Mouse (Mus musculus): ENCODE measurements at regions not wholly inside any gene's neighbourhood (a gene's known extent, or its start where the extent isn't known, plus 50 kb on each side); places are given as distances from the start of the nearest gene placed in this dataset.
A peak's percentile ranks its signal among the peaks of the same experiment; 100 is the strongest.

- H3K27me3 ChIP-seq (ENCODE audit: control insufficient read depth, insufficient read depth, low read length), result no peaks in the 10 kb centered on the region
- TF ChIP-seq CTCF (IDR thresholded peaks at IDR 0.05; ENCODE audit: borderline replicate concordance, insufficient read depth, low read depth, low read length), result no peak
- TF ChIP-seq POLR2A (IDR thresholded peaks at IDR 0.05; ENCODE audit: borderline replicate concordance, insufficient read depth, low read length), result no peak
- DNase-seq, result no peak
- no peak overlapping the region for H3K27ac ChIP-seq (ENCODE audit: insufficient read depth, low read length)
- WGBS, result 97% methylated on average over 6 of the region's 6 CpGs
- no peak overlapping the region for H3K4me3 ChIP-seq (replicated peaks; ENCODE audit: insufficient read depth, low read depth, low read length)
- H3K4me1 ChIP-seq (ENCODE audit: control insufficient read depth, insufficient read depth, low read length), result peaks cover 9% of the 10 kb centered on the region; the same call in 1 of the 2 replicates
Observed at GRCm38 (mm10) chr3:120733332-120733731, 438.2 kb downstream of the Rwdd3 start.

- no peaks in the 10 kb centered on the region for H3K27me3 ChIP-seq (ENCODE audit: control insufficient read depth, insufficient read depth, low read length)
- no peak for TF ChIP-seq POLR2A (IDR thresholded peaks at IDR 0.05; ENCODE audit: borderline replicate concordance, insufficient read depth, low read length)
- TF ChIP-seq CTCF (IDR thresholded peaks at IDR 0.05; ENCODE audit: borderline replicate concordance, insufficient read depth, low read depth, low read length), result no peak
- 25% methylated on average over 8 of the region's 8 CpGs for WGBS
- H3K27ac ChIP-seq (ENCODE audit: insufficient read depth, low read length), result no peak overlapping the region
- DNase-seq, result peak; percentile 66 to 81
- peaks cover 9% of the 10 kb centered on the region; the same call in 1 of the 2 replicates for H3K4me1 ChIP-seq (ENCODE audit: control insufficient read depth, insufficient read depth, low read length)
- no peak overlapping the region for H3K4me3 ChIP-seq (replicated peaks; ENCODE audit: insufficient read depth, low read depth, low read length)
Observed at GRCm38 (mm10) chr3:120732391-120732790, 439.1 kb downstream of the Rwdd3 start.

DNA sequence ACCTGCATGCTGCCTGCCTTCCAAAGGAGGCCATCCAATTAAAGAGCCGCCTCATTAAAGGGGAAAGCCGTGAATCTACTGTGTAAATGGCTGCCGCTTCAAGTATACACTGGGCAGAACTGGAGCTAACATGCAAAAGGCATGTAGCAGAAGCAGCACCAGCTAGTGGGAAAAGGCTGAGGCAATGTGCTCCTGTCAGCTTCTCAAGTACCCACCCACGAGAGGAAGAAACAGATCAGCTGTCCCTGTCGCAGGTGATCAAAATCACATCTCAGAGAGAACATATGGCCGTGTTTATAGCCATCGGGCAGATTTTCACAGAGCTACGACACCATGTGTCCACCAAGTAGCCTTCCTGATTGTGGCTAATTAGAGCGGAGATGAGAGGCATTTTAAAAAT lies 440.2 kb downstream of the Rwdd3 start:
- H3K4me1 ChIP-seq (ENCODE audit: control insufficient read depth, insufficient read depth, low read length), result peaks cover 9% of the 10 kb centered on the region; the same call in 1 of the 2 replicates
- DNase-seq, result peak; percentile 74 to 89
- no peak overlapping the region for H3K4me3 ChIP-seq (replicated peaks; ENCODE audit: insufficient read depth, low read depth, low read length)
- TF ChIP-seq POLR2A (IDR thresholded peaks at IDR 0.05; ENCODE audit: borderline replicate concordance, insufficient read depth, low read length), result peak; percentile 48; the same call in 1 of the 2 replicates
- TF ChIP-seq CTCF (IDR thresholded peaks at IDR 0.05; ENCODE audit: borderline replicate concordance, insufficient read depth, low read depth, low read length), result no peak
- H3K27ac ChIP-seq (ENCODE audit: insufficient read depth, low read length), result peak overlapping the region; percentile 69
- H3K27me3 ChIP-seq (ENCODE audit: control insufficient read depth, insufficient read depth, low read length), result no peaks in the 10 kb centered on the region
- WGBS, result 13% methylated on average over 9 of the region's 9 CpGs

DNA sequence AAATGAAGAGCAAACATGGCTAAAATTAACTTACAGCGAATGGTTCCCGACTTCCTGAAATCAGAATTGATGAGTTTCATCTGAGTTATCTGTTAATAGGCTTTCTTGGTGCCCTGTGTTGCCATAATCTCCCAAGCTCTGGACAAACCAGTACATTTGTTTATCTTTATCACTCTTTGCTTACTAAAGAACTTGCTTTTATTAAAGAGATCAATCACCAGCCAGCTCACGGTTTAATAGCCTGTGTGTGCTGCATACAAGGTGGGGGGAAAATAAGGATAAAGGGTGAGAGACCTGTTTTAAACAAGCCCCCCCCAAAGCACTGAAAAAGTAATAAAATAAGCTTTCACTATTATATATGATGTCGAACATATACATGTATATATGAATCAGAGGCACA lies 441.3 kb downstream of the Rwdd3 start:
- WGBS, result 95% methylated on average over 4 of the region's 4 CpGs
- H3K4me3 ChIP-seq (replicated peaks; ENCODE audit: insufficient read depth, low read depth, low read length), result no peak overlapping the region
- H3K27ac ChIP-seq (ENCODE audit: insufficient read depth, low read length), result no peak overlapping the region
- DNase-seq, result no peak
- TF ChIP-seq CTCF (IDR thresholded peaks at IDR 0.05; ENCODE audit: borderline replicate concordance, insufficient read depth, low read depth, low read length) (no peak), POLR2A (IDR thresholded peaks at IDR 0.05; ENCODE audit: borderline replicate concordance, insufficient read depth, low read length) (no peak)
- H3K27me3 ChIP-seq (ENCODE audit: control insufficient read depth, insufficient read depth, low read length), result no peaks in the 10 kb centered on the region
- H3K4me1 ChIP-seq (ENCODE audit: control insufficient read depth, insufficient read depth, low read length), result peaks cover 9% of the 10 kb centered on the region; the same call in 1 of the 2 replicates

GRCm38 (mm10) chr3:120729671-120730070 lies 441.8 kb downstream of the Rwdd3 start:
- peaks cover 9% of the 10 kb centered on the region; the same call in 1 of the 2 replicates for H3K4me1 ChIP-seq (ENCODE audit: control insufficient read depth, insufficient read depth, low read length)
- H3K27me3 ChIP-seq (ENCODE audit: control insufficient read depth, insufficient read depth, low read length), result no peaks in the 10 kb centered on the region
- H3K4me3 ChIP-seq (replicated peaks; ENCODE audit: insufficient read depth, low read depth, low read length), result no peak overlapping the region
- no peak for DNase-seq
- no peak overlapping the region for H3K27ac ChIP-seq (ENCODE audit: insufficient read depth, low read length)
- 78% methylated on average over 5 of the region's 5 CpGs for WGBS
- no peak for TF ChIP-seq POLR2A (IDR thresholded peaks at IDR 0.05; ENCODE audit: borderline replicate concordance, insufficient read depth, low read length)
- no peak for TF ChIP-seq CTCF (IDR thresholded peaks at IDR 0.05; ENCODE audit: borderline replicate concordance, insufficient read depth, low read depth, low read length)

GRCm38 (mm10) chr3:120685227-120685626 lies 486.3 kb downstream of the Rwdd3 start:
- H3K27ac ChIP-seq (ENCODE audit: insufficient read depth, low read length), result no peak overlapping the region
- no peak for TF ChIP-seq POLR2A (IDR thresholded peaks at IDR 0.05; ENCODE audit: borderline replicate concordance, insufficient read depth, low read length)
- no peak for TF ChIP-seq CTCF (IDR thresholded peaks at IDR 0.05; ENCODE audit: borderline replicate concordance, insufficient read depth, low read depth, low read length)
- DNase-seq, result no peak
- no peaks in the 10 kb centered on the region for H3K4me1 ChIP-seq (ENCODE audit: control insufficient read depth, insufficient read depth, low read length)
- 84% methylated on average over 4 of the region's 4 CpGs for WGBS
- H3K4me3 ChIP-seq (replicated peaks; ENCODE audit: insufficient read depth, low read depth, low read length), result no peak overlapping the region
- no peaks in the 10 kb centered on the region for H3K27me3 ChIP-seq (ENCODE audit: control insufficient read depth, insufficient read depth, low read length)

DNA sequence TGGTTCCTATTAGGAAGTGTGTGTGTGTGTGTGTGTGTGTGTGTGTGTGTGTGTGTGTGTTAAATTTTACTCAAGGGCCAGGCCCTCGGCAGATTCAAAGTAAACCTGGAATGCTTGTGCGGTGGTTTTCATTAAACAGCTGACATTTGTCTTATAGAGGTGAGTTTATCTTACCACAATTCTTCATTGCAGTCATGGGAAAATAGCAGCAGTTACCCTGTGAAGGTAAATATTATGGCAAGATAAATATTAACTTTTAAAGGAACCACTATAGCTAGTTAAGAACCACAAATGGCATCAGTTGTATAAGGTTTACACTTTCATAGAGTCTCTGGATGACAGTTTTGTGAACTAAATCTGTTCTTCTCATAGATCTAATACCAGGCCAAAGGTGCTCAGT lies 495.6 kb downstream of the Rwdd3 start:
- Histone ChIP-seq H3K27me3 (ENCODE audit: control insufficient read depth, insufficient read depth, low read length) (no peaks in the 10 kb centered on the region), H3K4me3 (replicated peaks; ENCODE audit: insufficient read depth, low read depth, low read length) (no peak overlapping the region), H3K4me1 (ENCODE audit: control insufficient read depth, insufficient read depth, low read length) (no peaks in the 10 kb centered on the region), H3K27ac (ENCODE audit: insufficient read depth, low read length) (no peak overlapping the region)
- WGBS, result 97% methylated on average over 2 of the region's 2 CpGs
- no peak for TF ChIP-seq POLR2A (IDR thresholded peaks at IDR 0.05; ENCODE audit: borderline replicate concordance, insufficient read depth, low read length)
- no peak for TF ChIP-seq CTCF (IDR thresholded peaks at IDR 0.05; ENCODE audit: borderline replicate concordance, insufficient read depth, low read depth, low read length)
- no peak for DNase-seq

GRCm38 (mm10) chr3:120668654-120669053 lies 502.8 kb downstream of the Rwdd3 start:
- Histone ChIP-seq H3K4me1 (ENCODE audit: control insufficient read depth, insufficient read depth, low read length) (no peaks in the 10 kb centered on the region), H3K27me3 (ENCODE audit: control insufficient read depth, insufficient read depth, low read length) (no peaks in the 10 kb centered on the region), H3K27ac (ENCODE audit: insufficient read depth, low read length) (no peak overlapping the region), H3K4me3 (replicated peaks; ENCODE audit: insufficient read depth, low read depth, low read length) (no peak overlapping the region)
- no peak for DNase-seq
- WGBS, result 92% methylated on average over 3 of the region's 3 CpGs
- TF ChIP-seq CTCF (IDR thresholded peaks at IDR 0.05; ENCODE audit: borderline replicate concordance, insufficient read depth, low read depth, low read length) (no peak), POLR2A (IDR thresholded peaks at IDR 0.05; ENCODE audit: borderline replicate concordance, insufficient read depth, low read length) (no peak)
